Mouse (Mus musculus) embryonic facial prominence, embryonic 12.5 days (tissue): ENCODE measurements at regions not wholly inside any gene's neighbourhood (a gene's known extent, or its start where the extent isn't known, plus 50 kb on each side); places are given as distances from the start of the nearest gene placed in this dataset.

ENCODE experiments used
- ATAC-seq: fragments of 200-750 bp; cut with Nextera tagmentation; 2 replicates; pipeline ENCODE4 v1.8.0; 2017; ENCODE audit not compliant: insufficient number of reproducible peaks, insufficient read depth, low FRiP score, low TSS enrichment
- H3K27ac ChIP-seq: fragments of 300-500 bp; sonication (generic); 2 replicates; pipeline ENCODE4 v1.5.1; 2016; ENCODE audit warnings: mild to moderate bottlenecking
- H3K27me3 ChIP-seq: fragments of 300-500 bp; sonication (generic); 2 replicates; pipeline ENCODE4 v1.6.1; 2016; ENCODE audit warnings: mild to moderate bottlenecking, moderate library complexity
- H3K36me3 ChIP-seq: fragments of 300-500 bp; sonication (generic); 2 replicates; pipeline ENCODE4 v1.6.1; 2016; ENCODE audit warnings: mild to moderate bottlenecking
- H3K4me1 ChIP-seq: fragments of 300-500 bp; sonication (generic); 2 replicates; pipeline ENCODE4 v1.6.1; 2016
- H3K4me2 ChIP-seq: fragments of 300-500 bp; sonication (generic); replicated peaks from 2 replicates; pipeline ENCODE4 v1.6.1; 2016; ENCODE audit warnings: mild to moderate bottlenecking, moderate library complexity
- H3K4me3 ChIP-seq: fragments of 300-500 bp; sonication (generic); 2 replicates; pipeline ENCODE4 v1.5.1; 2016; ENCODE audit warnings: mild to moderate bottlenecking
- H3K9ac ChIP-seq: fragments of 300-500 bp; sonication (generic); 2 replicates; pipeline ENCODE4 v1.6.1; 2016; ENCODE audit warnings: mild to moderate bottlenecking, moderate library complexity
- H3K9me3 ChIP-seq: fragments of 300-500 bp; sonication (generic); 2 replicates; pipeline ENCODE4 v1.6.1; 2016; ENCODE audit warnings: mild to moderate bottlenecking, moderate library complexity
- WGBS: fragments of 180-500 bp; shearing (Covaris S2); methylation state at CpG from one replicate; pipeline ENCODE4 v1.1.7; 2016; 5-methylcytosine and 5-hydroxymethylcytosine counted together

- H3K9me3 ChIP-seq: no peaks in the 10 kb centered on the region
- no peak overlapping the region for H3K4me3 ChIP-seq
- H3K27me3 ChIP-seq: no peaks in the 10 kb centered on the region
- no peaks in the 10 kb centered on the region for H3K4me1 ChIP-seq
- no peak overlapping the region for H3K27ac ChIP-seq
- no peaks in the 10 kb centered on the region for H3K36me3 ChIP-seq
- no peak overlapping the region for H3K9ac ChIP-seq
- WGBS: 83% methylated on average over 8 of the region's 8 CpGs
- no peak overlapping the region for H3K4me2 ChIP-seq
- no peak for ATAC-seq
Observed at GRCm38 (mm10) chr8:11947766-11948165, 107.5 kb downstream of the Tex29 start.

GRCm38 (mm10) chr8:11956268-11956667 lies 116.0 kb downstream of the Tex29 start:
- no peak overlapping the region for H3K4me3 ChIP-seq
- H3K9me3 ChIP-seq: no peaks in the 10 kb centered on the region
- no peaks in the 10 kb centered on the region for H3K4me1 ChIP-seq
- ATAC-seq: no peak
- no peaks in the 10 kb centered on the region for H3K36me3 ChIP-seq
- 26% methylated on average over 7 of the region's 7 CpGs for WGBS
- no peaks in the 10 kb centered on the region for H3K27me3 ChIP-seq
- no peak overlapping the region for H3K4me2 ChIP-seq
- no peak overlapping the region for H3K27ac ChIP-seq
- no peak overlapping the region for H3K9ac ChIP-seq

GRCm38 (mm10) chr8:11957046-11957783 lies 116.9 kb downstream of the Tex29 start:
- Histone ChIP-seq H3K27ac (no peak overlapping the region), H3K36me3 (no peaks in the 10 kb centered on the region), H3K4me2 (no peak overlapping the region), H3K9me3 (no peaks in the 10 kb centered on the region), H3K4me1 (no peaks in the 10 kb centered on the region), H3K4me3 (no peak overlapping the region), H3K27me3 (no peaks in the 10 kb centered on the region), H3K9ac (no peak overlapping the region)
- ATAC-seq: no peak
- 69% methylated on average over 7 of the region's 7 CpGs for WGBS

GRCm38 (mm10) chr8:11958176-11958575 lies 117.9 kb downstream of the Tex29 start:
- no peak overlapping the region for H3K9ac ChIP-seq
- H3K27ac ChIP-seq: no peak overlapping the region
- no peaks in the 10 kb centered on the region for H3K27me3 ChIP-seq
- H3K4me2 ChIP-seq: no peak overlapping the region
- H3K4me3 ChIP-seq: no peak overlapping the region
- H3K4me1 ChIP-seq: no peaks in the 10 kb centered on the region
- no peaks in the 10 kb centered on the region for H3K36me3 ChIP-seq
- no peaks in the 10 kb centered on the region for H3K9me3 ChIP-seq
- WGBS: 66% methylated on average over 5 of the region's 5 CpGs
- ATAC-seq: no peak

- Histone ChIP-seq H3K36me3 (no peaks in the 10 kb centered on the region), H3K4me1 (no peaks in the 10 kb centered on the region), H3K9me3 (no peaks in the 10 kb centered on the region), H3K4me3 (no peak overlapping the region), H3K27me3 (no peaks in the 10 kb centered on the region), H3K4me2 (no peak overlapping the region), H3K27ac (no peak overlapping the region), H3K9ac (no peak overlapping the region)
- WGBS: 71% methylated on average over 4 of the region's 4 CpGs
- no peak for ATAC-seq
Observed at GRCm38 (mm10) chr8:11959466-11959865, 119.2 kb downstream of the Tex29 start.

- 76% methylated on average over 1 of the region's 1 CpGs for WGBS
- Histone ChIP-seq H3K9ac (no peak overlapping the region), H3K36me3 (no peaks in the 10 kb centered on the region), H3K4me3 (no peak overlapping the region), H3K9me3 (no peaks in the 10 kb centered on the region), H3K27me3 (no peaks in the 10 kb centered on the region), H3K27ac (no peak overlapping the region), H3K4me1 (no peaks in the 10 kb centered on the region), H3K4me2 (no peak overlapping the region)
- no peak for ATAC-seq
Observed at GRCm38 (mm10) chr8:11963575-11963974, 123.3 kb downstream of the Tex29 start.

GRCm38 (mm10) chr8:11967670-11968069 lies 127.4 kb downstream of the Tex29 start:
- H3K36me3 ChIP-seq: no peaks in the 10 kb centered on the region
- ATAC-seq: no peak
- no peak overlapping the region for H3K4me2 ChIP-seq
- no peak overlapping the region for H3K9ac ChIP-seq
- no peaks in the 10 kb centered on the region for H3K27me3 ChIP-seq
- no peaks in the 10 kb centered on the region for H3K4me1 ChIP-seq
- no peaks in the 10 kb centered on the region for H3K9me3 ChIP-seq
- WGBS: 89% methylated on average over 7 of the region's 7 CpGs
- no peak overlapping the region for H3K27ac ChIP-seq
- H3K4me3 ChIP-seq: no peak overlapping the region

- Histone ChIP-seq H3K4me3 (no peak overlapping the region), H3K9ac (no peak overlapping the region), H3K36me3 (no peaks in the 10 kb centered on the region), H3K9me3 (no peaks in the 10 kb centered on the region), H3K27me3 (no peaks in the 10 kb centered on the region), H3K4me1 (no peaks in the 10 kb centered on the region), H3K4me2 (no peak overlapping the region), H3K27ac (no peak overlapping the region)
- ATAC-seq: no peak
- WGBS: 82% methylated on average over 9 of the region's 9 CpGs
Observed at GRCm38 (mm10) chr8:11970515-11970914, 130.2 kb downstream of the Tex29 start.

- H3K4me2 ChIP-seq: no peak overlapping the region
- H3K27ac ChIP-seq: no peak overlapping the region
- H3K4me3 ChIP-seq: no peak overlapping the region
- ATAC-seq: no peak
- WGBS: 65% methylated on average over 10 of the region's 10 CpGs
- no peaks in the 10 kb centered on the region for H3K27me3 ChIP-seq
- no peaks in the 10 kb centered on the region for H3K4me1 ChIP-seq
- no peaks in the 10 kb centered on the region for H3K9me3 ChIP-seq
- H3K9ac ChIP-seq: no peak overlapping the region
- H3K36me3 ChIP-seq: no peaks in the 10 kb centered on the region
Observed at GRCm38 (mm10) chr8:11973436-11973835, 133.2 kb downstream of the Tex29 start.

GRCm38 (mm10) chr8:11977121-11977520 lies 136.8 kb downstream of the Tex29 start:
- Histone ChIP-seq H3K4me3 (no peak overlapping the region), H3K9ac (no peak overlapping the region), H3K4me2 (no peak overlapping the region), H3K27ac (no peak overlapping the region), H3K4me1 (no peaks in the 10 kb centered on the region), H3K36me3 (no peaks in the 10 kb centered on the region), H3K27me3 (no peaks in the 10 kb centered on the region), H3K9me3 (no peaks in the 10 kb centered on the region)
- 86% methylated on average over 9 of the region's 9 CpGs for WGBS
- no peak for ATAC-seq

GRCm38 (mm10) chr8:11979056-11979455 lies 138.8 kb downstream of the Tex29 start:
- no peak overlapping the region for H3K4me3 ChIP-seq
- no peaks in the 10 kb centered on the region for H3K9me3 ChIP-seq
- WGBS: 74% methylated on average over 1 of the region's 1 CpGs
- no peak overlapping the region for H3K4me2 ChIP-seq
- H3K9ac ChIP-seq: no peak overlapping the region
- H3K4me1 ChIP-seq: no peaks in the 10 kb centered on the region
- no peak overlapping the region for H3K27ac ChIP-seq
- H3K27me3 ChIP-seq: no peaks in the 10 kb centered on the region
- H3K36me3 ChIP-seq: no peaks in the 10 kb centered on the region
- ATAC-seq: no peak

- no peak for ATAC-seq
- H3K27ac ChIP-seq: no peak overlapping the region
- H3K4me1 ChIP-seq: no peaks in the 10 kb centered on the region
- WGBS: 77% methylated on average over 2 of the region's 2 CpGs
- no peak overlapping the region for H3K9ac ChIP-seq
- no peak overlapping the region for H3K4me3 ChIP-seq
- no peaks in the 10 kb centered on the region for H3K9me3 ChIP-seq
- no peaks in the 10 kb centered on the region for H3K36me3 ChIP-seq
- 0 out of 2 replicates have a peak, but pooled peaks cover 5% of the 10 kb centered on the region for H3K27me3 ChIP-seq
- no peak overlapping the region for H3K4me2 ChIP-seq
Observed at GRCm38 (mm10) chr8:11981458-11981857, 141.2 kb downstream of the Tex29 start.
